Mouse (Mus musculus): ENCODE measurements around the gene S100a7a.

- TF ChIP-seq CTCF (IDR thresholded peaks at IDR 0.05; ENCODE audit: low read depth): peak; percentile 53
- no peak for TF ChIP-seq EP300 (IDR thresholded peaks at IDR 0.05; ENCODE audit: low read depth)
These were observed 3.6 kb downstream of the S100a7a start for GRCm38 (mm10) chr3:90657405-90657804.
